Mouse (Mus musculus) cerebellum, adult 2 months (tissue): Measurements from ENCODE around the gene Tmem259. TPM values are rescaled to one million over a fixed set of nuclear protein-coding genes. Genes with fewer than 3 reads are reported as not detected.
A peak's percentile ranks its signal among the peaks of the same experiment; 100 is the strongest.

Experiments used
- DNase-seq, 2 experiments: peaks; one replicate each; pipeline ENCODE4 v3.0.0; 2021
- H3K27ac ChIP-seq: fragments of 200-500 bp; 2 replicates; pipeline ENCODE4 v1.5.1; 2012; ENCODE audit warnings: low read length, control low read depth, inconsistent platforms; ENCODE audit not compliant: insufficient read depth
- H3K27me3 ChIP-seq: fragments of 200-500 bp; 2 replicates; pipeline ENCODE4 v1.6.1; 2012; ENCODE audit warnings: inconsistent platforms, mild to moderate bottlenecking, low read length, moderate library complexity; ENCODE audit not compliant: control insufficient read depth, insufficient read depth
- H3K4me1 ChIP-seq: fragments of 200-500 bp; 2 replicates; pipeline ENCODE4 v1.6.1; 2011; ENCODE audit warnings: low read length; ENCODE audit not compliant: control insufficient read depth, insufficient read depth
- H3K4me3 ChIP-seq: fragments of 200-500 bp; replicated peaks from 2 replicates; pipeline ENCODE3; 2011; ENCODE audit warnings: mild to moderate bottlenecking, low read depth, low read length, control low read depth; ENCODE audit not compliant: insufficient read depth
- CTCF ChIP-seq: fragments of 200-500 bp; IDR thresholded peaks from 2 replicates; pipeline ENCODE4 v1.5.1; 2011; ENCODE audit warnings: low read depth, mild to moderate bottlenecking, control low read depth, low read length, moderate library complexity, borderline replicate concordance; ENCODE audit not compliant: insufficient read depth
- POLR2A ChIP-seq: fragments of 200-500 bp; IDR thresholded peaks from 2 replicates; pipeline ENCODE4 v1.6.1; 2011; ENCODE audit warnings: low read length, control low read depth, borderline replicate concordance; ENCODE audit not compliant: insufficient read depth
- WGBS: fragments of 180-500 bp; shearing (Covaris S2); methylation state at CpG from one replicate; pipeline ENCODE4 v1.1.7; 2018; 5-methylcytosine and 5-hydroxymethylcytosine counted together
- polyA plus RNA-seq: library from polyadenylated mRNA; depleted of rRNA; stranded (reverse); fragments of >200 nt; gene quantifications from 2 replicates; pipeline ENCODE4 v1.2.3, GENCODE M21; 2012

The Tmem259 gene
- polyA plus RNA-seq, 1 experiment = 191 TPM

DNA sequence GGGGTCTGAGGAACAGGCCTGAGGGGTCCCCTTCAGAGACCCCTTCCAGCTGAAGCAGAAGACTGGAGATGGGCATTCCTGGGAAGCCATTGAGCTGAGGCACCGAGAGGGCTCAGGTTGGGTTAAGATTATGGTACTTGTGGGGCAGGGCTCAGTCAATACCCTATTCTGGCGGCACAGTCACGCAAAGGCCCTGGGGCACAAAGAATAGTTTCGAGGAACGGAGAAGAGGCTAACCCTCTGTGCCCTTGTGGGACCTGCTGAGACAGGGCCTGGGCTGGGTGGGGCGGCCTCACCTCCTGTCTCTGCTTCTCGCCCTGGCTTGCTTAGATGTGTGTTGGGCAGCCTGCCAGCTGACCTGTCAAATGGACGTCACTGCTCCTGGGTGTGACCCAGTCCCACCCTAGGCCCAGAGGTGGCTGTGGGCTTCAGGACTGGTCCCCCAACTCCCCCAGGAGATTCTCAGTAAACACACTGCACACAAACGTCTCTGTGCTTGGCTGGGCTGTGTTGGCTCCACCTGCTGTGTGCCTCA is 50.9 kb downstream of the Tmem259 start:
- TF ChIP-seq CTCF = no peak
- 0 out of 2 replicates have a peak overlapping the region, but pooled peaks have one; percentile 20 for H3K27ac ChIP-seq
- no peak for DNase-seq
- H3K27me3 ChIP-seq = no peaks in the 10 kb centered on the region
- WGBS = 45% methylated on average over 9 of the region's 9 CpGs
- H3K4me1 ChIP-seq = peaks cover 80% of the 10 kb centered on the region
- no peak overlapping the region for H3K4me3 ChIP-seq

DNA sequence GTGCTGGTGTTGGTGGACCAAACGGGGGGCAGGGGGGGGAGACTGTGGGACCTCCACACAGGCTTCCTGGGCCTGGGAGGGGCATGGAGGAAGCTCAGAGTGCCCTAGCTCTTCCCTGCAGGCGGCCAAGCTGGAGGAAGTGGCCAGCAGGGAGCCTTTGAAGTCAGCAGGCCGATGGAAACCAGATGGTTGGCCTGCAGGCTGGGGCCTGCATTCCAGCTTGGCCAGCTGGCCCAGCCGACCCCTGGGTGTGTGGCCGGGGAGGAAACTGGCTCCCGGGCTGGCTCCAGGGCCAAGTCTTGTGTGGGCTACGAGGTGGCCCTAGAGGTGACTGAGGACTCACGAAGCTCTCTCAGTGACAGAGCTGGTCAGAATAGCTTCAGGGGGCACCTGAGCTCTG is 51.4 kb downstream of the Tmem259 start:
- peaks cover 76% of the 10 kb centered on the region for H3K4me1 ChIP-seq
- TF ChIP-seq POLR2A = no peak
- DNase-seq = peak; percentile 65 to 74
- no peaks in the 10 kb centered on the region for H3K27me3 ChIP-seq
- H3K4me3 ChIP-seq = no peak overlapping the region
- H3K27ac ChIP-seq = 0 out of 2 replicates have a peak overlapping the region, but pooled peaks have one; percentile 20
- WGBS = 5% methylated on average over 8 of the region's 8 CpGs

DNA sequence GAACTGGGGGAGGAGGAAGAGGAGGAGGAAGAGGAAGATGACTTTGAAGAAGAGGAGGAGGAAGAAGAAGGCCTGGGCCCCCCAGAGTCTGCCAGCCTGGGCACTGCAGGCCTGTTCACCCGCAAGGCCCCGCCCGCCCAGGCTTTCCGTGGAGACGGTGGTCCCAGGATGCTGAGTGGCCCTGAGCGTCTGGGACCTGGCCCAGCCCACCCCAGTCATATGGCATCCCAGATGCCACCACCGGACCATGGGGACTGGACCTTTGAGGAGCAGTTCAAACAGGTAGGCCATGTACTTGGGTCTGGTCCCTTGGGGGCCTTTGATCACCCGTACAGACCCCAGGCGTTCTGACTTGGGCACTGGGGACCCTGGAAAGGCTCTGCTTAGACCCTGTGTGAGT is 52.3 kb downstream of the Tmem259 start:
- no peaks in the 10 kb centered on the region for H3K27me3 ChIP-seq
- no peak for DNase-seq
- peaks cover 68% of the 10 kb centered on the region for H3K4me1 ChIP-seq
- no peak overlapping the region for H3K4me3 ChIP-seq
- 61% methylated on average over 9 of the region's 9 CpGs for WGBS
- TF ChIP-seq POLR2A (no peak), CTCF (no peak)
- no peak overlapping the region for H3K27ac ChIP-seq

DNA sequence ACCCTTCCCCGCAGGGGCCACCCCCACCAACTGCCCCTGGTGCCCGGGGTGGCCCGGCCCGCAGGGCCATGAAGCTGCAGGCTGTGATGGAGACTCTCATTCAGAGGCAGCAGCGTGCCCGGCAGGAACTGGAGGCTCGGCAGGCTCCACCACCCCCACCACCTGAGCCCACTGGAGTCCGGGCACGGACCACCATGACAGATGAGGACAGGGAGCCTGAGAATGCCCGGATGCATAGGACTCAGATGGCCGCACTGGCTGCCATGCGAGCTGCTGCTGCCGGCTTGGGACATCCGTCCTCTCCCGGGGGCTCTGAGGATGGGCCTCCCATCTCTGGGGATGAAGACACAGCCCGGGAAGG is 53.3 kb downstream of the Tmem259 start:
- peaks cover 68% of the 10 kb centered on the region for H3K4me1 ChIP-seq
- TF ChIP-seq CTCF = no peak
- TF ChIP-seq POLR2A = no peak
- H3K27ac ChIP-seq = no peak overlapping the region
- H3K4me3 ChIP-seq = no peak overlapping the region
- H3K27me3 ChIP-seq = no peaks in the 10 kb centered on the region
- peak in 1 of 2 experiments; percentile 35 for DNase-seq
- 44% methylated on average over 16 of the region's 16 CpGs for WGBS

DNA sequence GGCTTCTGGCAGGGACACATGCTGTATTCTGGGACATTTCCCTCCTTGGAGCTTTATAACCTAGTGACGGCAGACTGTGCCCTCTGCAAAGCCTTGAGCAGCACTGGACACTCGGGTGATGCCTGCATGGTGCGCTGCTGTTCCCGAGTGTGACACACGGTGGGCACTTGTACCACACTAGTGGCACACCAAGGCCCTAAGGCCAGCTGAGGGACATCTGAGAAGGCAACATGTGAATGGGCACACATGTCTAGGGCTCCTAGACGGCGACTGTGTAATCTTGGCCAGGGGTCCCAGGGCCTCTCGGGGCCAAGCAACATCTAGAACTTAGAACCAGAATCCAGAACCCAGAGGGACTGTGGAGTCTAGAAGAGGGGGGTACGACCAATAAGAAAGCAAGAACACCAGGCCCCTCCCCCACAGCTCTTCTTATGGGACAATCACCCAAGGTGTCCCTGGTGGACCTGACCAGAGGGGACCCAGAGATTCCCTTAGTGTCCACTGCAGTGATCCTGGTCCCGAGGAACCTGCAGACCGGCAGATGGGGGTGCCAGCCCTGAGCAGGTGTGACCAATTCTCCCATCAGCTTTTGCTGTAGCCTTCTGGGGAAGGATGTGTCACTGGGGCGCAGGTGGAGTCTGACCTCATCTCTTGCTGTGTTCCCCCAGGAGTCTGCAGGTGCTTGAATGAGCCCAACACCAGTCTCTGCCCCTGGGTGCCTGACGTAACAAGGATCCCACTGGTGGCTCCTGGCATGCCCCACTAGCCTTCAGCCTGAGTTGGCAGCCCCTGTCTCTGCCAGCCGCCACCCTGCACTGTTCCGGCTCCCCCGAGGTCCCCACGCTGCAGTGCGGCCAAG is 53.9 kb downstream of the Tmem259 start:
- Histone ChIP-seq H3K4me3 (no peak overlapping the region), H3K4me1 (peaks cover 65% of the 10 kb centered on the region), H3K27me3 (no peaks in the 10 kb centered on the region), H3K27ac (no peak overlapping the region)
- 33% methylated on average over 18 of the region's 18 CpGs for WGBS
- TF ChIP-seq POLR2A (no peak), CTCF (no peak)
- DNase-seq = peak in 1 of 2 experiments; percentile 32

DNA sequence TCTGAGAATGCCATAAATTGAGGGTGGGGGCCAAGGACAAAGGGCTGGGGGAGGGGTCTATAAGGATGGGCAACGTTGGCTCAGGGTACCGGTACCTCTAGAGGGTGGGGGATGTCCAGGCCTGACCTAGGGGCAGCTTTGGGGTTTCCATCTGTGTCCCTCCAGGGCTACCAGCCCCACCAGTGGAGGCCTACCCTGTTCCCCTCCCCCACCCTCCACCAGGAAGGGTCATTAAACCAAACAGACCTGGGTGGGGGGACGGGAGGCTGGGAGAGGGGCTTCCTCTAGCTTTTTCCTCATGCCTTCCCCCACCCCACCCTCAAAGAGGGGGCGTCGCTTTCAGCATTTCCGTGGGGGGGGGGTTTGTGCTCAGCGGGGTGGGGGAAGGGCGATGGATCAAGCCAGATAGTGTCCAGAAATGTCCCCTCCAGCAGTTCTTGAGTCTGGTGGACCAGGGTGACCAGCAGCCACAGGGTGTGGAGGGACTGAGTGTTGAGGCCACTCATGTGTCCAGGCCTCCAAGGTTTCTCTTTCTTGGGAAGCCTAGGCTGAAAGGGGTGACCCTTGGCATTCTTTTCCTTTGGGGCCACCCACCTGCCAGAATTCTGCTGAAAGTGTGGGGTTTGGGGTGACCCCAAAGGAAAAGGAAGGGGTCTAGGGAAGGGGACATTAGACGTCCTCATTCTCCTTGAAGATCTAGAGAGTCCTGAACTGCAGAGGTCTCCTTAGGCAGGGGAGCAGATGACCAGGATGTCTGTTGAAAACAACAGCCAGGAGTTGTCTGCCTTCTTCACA is 55.0 kb downstream of the Tmem259 start:
- Histone ChIP-seq H3K4me3 (peak overlapping the region; percentile 4), H3K27me3 (no peaks in the 10 kb centered on the region), H3K4me1 (peaks cover 54% of the 10 kb centered on the region), H3K27ac (no peak overlapping the region)
- 39% methylated on average over 9 of the region's 9 CpGs for WGBS
- no peak for DNase-seq
- no peak for TF ChIP-seq CTCF
- TF ChIP-seq POLR2A = no peak

DNA sequence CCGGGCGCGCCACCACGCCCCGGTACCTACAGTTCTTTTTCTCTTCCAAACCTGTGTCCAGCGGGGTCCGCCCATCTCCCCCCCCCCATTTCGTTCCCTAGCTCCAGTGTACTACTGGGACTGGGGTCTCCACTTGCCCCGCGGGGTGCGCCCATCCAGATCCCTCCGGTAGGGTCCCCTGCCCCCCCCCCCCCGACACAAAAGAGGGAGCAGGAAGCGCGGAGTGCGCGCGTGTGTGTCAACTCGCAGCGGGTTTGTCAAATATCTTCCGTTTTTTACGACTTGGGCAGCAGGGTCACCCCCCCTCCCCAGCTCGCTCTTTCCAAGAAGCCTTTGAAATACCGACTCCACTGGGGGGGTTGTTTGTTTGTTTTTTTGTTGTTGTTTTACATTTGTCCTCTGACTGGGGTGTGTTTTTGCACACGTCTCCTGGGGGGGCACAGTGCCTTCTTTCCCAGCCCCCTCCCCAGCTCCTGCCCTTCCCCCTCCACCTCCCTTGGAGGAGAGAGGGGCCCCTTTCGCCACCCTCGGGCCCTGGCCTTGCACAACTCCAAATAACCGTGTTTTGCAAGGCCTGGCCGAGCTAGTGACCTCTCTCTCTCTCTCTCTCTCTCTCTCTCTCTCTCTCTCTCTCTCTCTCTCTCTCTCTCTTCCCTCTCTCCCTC is 56.0 kb downstream of the Tmem259 start:
- Histone ChIP-seq H3K27me3 (no peaks in the 10 kb centered on the region), H3K4me3 (peak overlapping the region; percentile 67), H3K4me1 (peaks cover 45% of the 10 kb centered on the region), H3K27ac (peak overlapping the region; percentile 11; the same call in 1 of the 2 replicates)
- 2% methylated on average over 29 of the region's 29 CpGs for WGBS
- DNase-seq = peak in 1 of 2 experiments; percentile 41
- TF ChIP-seq POLR2A (no peak), CTCF (no peak)
